Mouse (Mus musculus): ENCODE measurements at regions not wholly inside any gene's neighbourhood (a gene's known extent, or its start where the extent isn't known, plus 50 kb on each side); places are given as distances from the start of the nearest gene placed in this dataset.

- H3K9me3 ChIP-seq (ENCODE audit: low read depth, low read length) = no peaks in the 10 kb centered on the region
Observed at GRCm38 (mm10) chr8:11079805-11080204, 71.5 kb upstream of the Irs2 start.

GRCm38 (mm10) chr8:11077138-11077537 is 68.9 kb upstream of the Irs2 start:
- TF ChIP-seq CTCF (IDR thresholded peaks at IDR 0.05; ENCODE audit: low read depth) = no peak
- Histone ChIP-seq H3K9me3 (ENCODE audit: low read depth, low read length) (no peaks in the 10 kb centered on the region), H3K27ac (ENCODE audit: low read depth) (peak overlapping the region; percentile 6; the same call in 1 of the 2 replicates), H3K4me1 (ENCODE audit: insufficient read depth) (no peaks in the 10 kb centered on the region), H3K36me3 (ENCODE audit: insufficient read depth) (no peaks in the 10 kb centered on the region), H3K9ac (no peak overlapping the region), H3K27me3 (ENCODE audit: insufficient read depth, low read length) (no peaks in the 10 kb centered on the region), H3K4me3 (ENCODE audit: low read depth, low read length) (0 out of 2 replicates have a peak overlapping the region, but pooled peaks have one; percentile 5), H3K4me2 (peak overlapping the region; percentile 41)
- peak; percentile 75 for DNase-seq
- peak; percentile 42; the same call in 1 of the 2 replicates for ATAC-seq (ENCODE audit: insufficient read depth)
- 33% methylated on average over 9 of the region's 9 CpGs for WGBS

More at GRCm38 (mm10) chr8:11079805-11080204, 71.5 kb upstream of the Irs2 start:
- Histone ChIP-seq H3K4me1 (ENCODE audit: insufficient read depth) (peaks cover 4% of the 10 kb centered on the region; the same call in 1 of the 2 replicates), H3K27me3 (ENCODE audit: insufficient read depth, low read length) (no peaks in the 10 kb centered on the region), H3K4me2 (no peak overlapping the region), H3K4me3 (ENCODE audit: low read depth, low read length) (no peak overlapping the region), H3K27ac (ENCODE audit: low read depth) (no peak overlapping the region), H3K9ac (no peak overlapping the region), H3K36me3 (ENCODE audit: insufficient read depth) (no peaks in the 10 kb centered on the region)
- WGBS = 34% methylated on average over 11 of the region's 11 CpGs
- TF ChIP-seq CTCF (IDR thresholded peaks at IDR 0.05; ENCODE audit: low read depth) = no peak
- DNase-seq = peak; percentile 37
- ATAC-seq (ENCODE audit: insufficient read depth) = 0 out of 2 replicates have a peak, but pooled peaks have one; percentile 32

- ATAC-seq (ENCODE audit: insufficient read depth) (no peak), DNase-seq (no peak)
- Histone ChIP-seq H3K27ac (ENCODE audit: low read depth) (no peak overlapping the region), H3K4me3 (ENCODE audit: low read depth, low read length) (no peak overlapping the region), H3K9ac (no peak overlapping the region), H3K9me3 (ENCODE audit: low read depth, low read length) (no peaks in the 10 kb centered on the region), H3K27me3 (ENCODE audit: insufficient read depth, low read length) (no peaks in the 10 kb centered on the region), H3K4me2 (no peak overlapping the region), H3K36me3 (ENCODE audit: insufficient read depth) (no peaks in the 10 kb centered on the region), H3K4me1 (ENCODE audit: insufficient read depth) (no peaks in the 10 kb centered on the region)
- WGBS = 68% methylated on average over 2 of the region's 2 CpGs
- no peak for TF ChIP-seq CTCF (IDR thresholded peaks at IDR 0.05; ENCODE audit: low read depth)
Observed at GRCm38 (mm10) chr8:11071162-11071561, 62.9 kb upstream of the Irs2 start.

- no peak for TF ChIP-seq CTCF (IDR thresholded peaks at IDR 0.05; ENCODE audit: low read depth)
- WGBS = 76% methylated on average over 7 of the region's 7 CpGs
- Histone ChIP-seq H3K27ac (ENCODE audit: low read depth) (no peak overlapping the region), H3K36me3 (ENCODE audit: insufficient read depth) (no peaks in the 10 kb centered on the region), H3K9ac (no peak overlapping the region), H3K4me3 (ENCODE audit: low read depth, low read length) (no peak overlapping the region), H3K4me2 (no peak overlapping the region), H3K4me1 (ENCODE audit: insufficient read depth) (no peaks in the 10 kb centered on the region), H3K27me3 (ENCODE audit: insufficient read depth, low read length) (no peaks in the 10 kb centered on the region), H3K9me3 (ENCODE audit: low read depth, low read length) (no peaks in the 10 kb centered on the region)
- ATAC-seq (ENCODE audit: insufficient read depth) = no peak
- no peak for DNase-seq
Observed at GRCm38 (mm10) chr8:11067450-11067849, 59.2 kb upstream of the Irs2 start.

GRCm38 (mm10) chr8:11065990-11066389 is 57.7 kb upstream of the Irs2 start:
- Histone ChIP-seq H3K9me3 (ENCODE audit: low read depth, low read length) (no peaks in the 10 kb centered on the region), H3K4me3 (ENCODE audit: low read depth, low read length) (no peak overlapping the region), H3K4me2 (no peak overlapping the region), H3K27ac (ENCODE audit: low read depth) (no peak overlapping the region), H3K9ac (no peak overlapping the region), H3K36me3 (ENCODE audit: insufficient read depth) (no peaks in the 10 kb centered on the region), H3K4me1 (ENCODE audit: insufficient read depth) (no peaks in the 10 kb centered on the region), H3K27me3 (ENCODE audit: insufficient read depth, low read length) (no peaks in the 10 kb centered on the region)
- 72% methylated on average over 9 of the region's 9 CpGs for WGBS
- no peak for ATAC-seq (ENCODE audit: insufficient read depth)
- DNase-seq = no peak
- no peak for TF ChIP-seq CTCF (IDR thresholded peaks at IDR 0.05; ENCODE audit: low read depth)

GRCm38 (mm10) chr8:11065303-11065702 is 57.0 kb upstream of the Irs2 start:
- no peak overlapping the region for H3K4me3 ChIP-seq (ENCODE audit: low read depth, low read length)
- H3K27ac ChIP-seq (ENCODE audit: low read depth) = no peak overlapping the region
- no peak overlapping the region for H3K9ac ChIP-seq
- no peak overlapping the region for H3K4me2 ChIP-seq
- H3K9me3 ChIP-seq (ENCODE audit: low read depth, low read length) = no peaks in the 10 kb centered on the region
- no peaks in the 10 kb centered on the region for H3K36me3 ChIP-seq (ENCODE audit: insufficient read depth)
- H3K27me3 ChIP-seq (ENCODE audit: insufficient read depth, low read length) = no peaks in the 10 kb centered on the region
- DNase-seq (no peak), ATAC-seq (ENCODE audit: insufficient read depth) (no peak)
- TF ChIP-seq CTCF (IDR thresholded peaks at IDR 0.05; ENCODE audit: low read depth) = no peak
- 41% methylated on average over 4 of the region's 4 CpGs for WGBS
- no peaks in the 10 kb centered on the region for H3K4me1 ChIP-seq (ENCODE audit: insufficient read depth)

GRCm38 (mm10) chr8:11063058-11063457 is 54.8 kb upstream of the Irs2 start:
- no peak overlapping the region for H3K9ac ChIP-seq
- H3K9me3 ChIP-seq (ENCODE audit: low read depth, low read length) = no peaks in the 10 kb centered on the region
- no peak for ATAC-seq (ENCODE audit: insufficient read depth)
- H3K4me1 ChIP-seq (ENCODE audit: insufficient read depth) = no peaks in the 10 kb centered on the region
- no peak overlapping the region for H3K27ac ChIP-seq (ENCODE audit: low read depth)
- no peak for DNase-seq
- H3K4me3 ChIP-seq (ENCODE audit: low read depth, low read length) = no peak overlapping the region
- H3K4me2 ChIP-seq = no peak overlapping the region
- H3K27me3 ChIP-seq (ENCODE audit: insufficient read depth, low read length) = no peaks in the 10 kb centered on the region
- WGBS = 67% methylated on average over 8 of the region's 8 CpGs
- no peak for TF ChIP-seq CTCF (IDR thresholded peaks at IDR 0.05; ENCODE audit: low read depth)
- H3K36me3 ChIP-seq (ENCODE audit: insufficient read depth) = no peaks in the 10 kb centered on the region
